Comparison of ENCODE assay signal across 1 mouse cellular context in the genomic region with DNA sequence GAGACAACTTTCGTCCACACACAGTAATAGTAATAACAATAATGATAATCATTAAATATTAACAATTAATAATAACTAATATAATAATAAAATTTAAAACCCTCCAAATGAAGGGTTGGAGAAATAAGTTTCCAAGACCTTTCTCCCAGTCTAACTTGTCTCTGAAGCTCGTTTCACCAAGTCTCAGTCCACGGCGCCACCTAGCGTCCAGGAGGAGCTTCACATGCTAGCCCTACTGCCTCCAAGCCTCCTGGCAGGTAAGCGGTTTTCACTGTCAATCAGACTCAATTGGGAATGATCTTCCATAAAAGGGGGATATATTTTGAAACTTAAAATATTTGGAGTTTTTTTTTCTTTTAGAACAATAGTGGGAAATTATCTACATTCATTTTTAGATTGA.
A peak's percentile ranks its signal among the peaks of the same experiment; 100 is the strongest.
TF ChIP-seq lines count a peak whose summit lies in the region.

No protein-coding gene starts in this region.

TF ChIP-seq in CH12.LX, 34 proteins besides CTCF, POLR2A, EP300 and RAD21 (continued from another document):
- no peak for TF ChIP-seq RCOR1 (conservative IDR thresholded peaks at IDR 0.05; ENCODE audit: low read depth, low read length)
- no peak for TF ChIP-seq ELF1 (IDR thresholded peaks at IDR 0.05; ENCODE audit: low read depth, low read length)
- 0 out of 2 replicates have a peak, but pooled peaks have one; percentile 7 for TF ChIP-seq ETS1 (conservative IDR thresholded peaks at IDR 0.05; ENCODE audit: low read depth, low read length)
- peak; percentile 69 for TF ChIP-seq MYC (IDR thresholded peaks at IDR 0.05; ENCODE audit: low read depth, low read length)
- no peak for TF ChIP-seq GABPA (IDR thresholded peaks at IDR 0.05; ENCODE audit: insufficient replicate concordance, low read depth, low read length)
- peak; percentile 36; the same call in 1 of the 2 replicates for TF ChIP-seq MEF2A (IDR thresholded peaks at IDR 0.05; ENCODE audit: borderline replicate concordance, low read depth, low read length)
- no peak for TF ChIP-seq JUN (IDR thresholded peaks at IDR 0.05; ENCODE audit: insufficient read depth, low read depth, low read length)
- TF ChIP-seq E2F4 (IDR thresholded peaks at IDR 0.05; ENCODE audit: insufficient replicate concordance, low read depth, low read length), result no peak
- no peak for TF ChIP-seq PAX5 (IDR thresholded peaks at IDR 0.05; ENCODE audit: low read length)
TF ChIP-seq in CH12.LX: peak in this region for 12.
